Mouse (Mus musculus): ENCODE results near the gene Gm5155. TPM values are rescaled to one million over a fixed set of nuclear protein-coding genes. Genes with fewer than 3 reads are reported as not detected.
"Not testable (repeated sequence)": the region's sequence is repeated elsewhere in the genome, so short reads cannot be mapped to it uniquely, and the experiment has no call there.

Gm5155 gene
- not detected in 2 replicates for polyA plus RNA-seq (2015; fragmentation: Nextera tagmentation; extraction: Ambion mirVana)

- ATAC-seq (ENCODE audit: low read depth): no peak
- Histone ChIP-seq H3K9me3 (replicated peaks) (no peaks in the 10 kb centered on the region), H3K27ac (no peak within 1 kb of the TSS), H3K36me3 (no peaks in the 10 kb centered on the region), H3K4me1 (replicated peaks) (no peaks in the 10 kb centered on the region), H3K4me2 (no peak within 1 kb of the TSS), H3K9ac (no peak within 1 kb of the TSS), H3K27me3 (no peaks in the 10 kb centered on the region), H3K4me3 (replicated peaks) (no peak within 1 kb of the TSS)
- no peak for DNase-seq
- 52% methylated on average over 1 of the region's 1 CpGs for WGBS (ENCODE audit: insufficient replicate concordance)
These were observed at the start of gene Gm5155 for GRCm38 (mm10) chr7:17871467-17871866. Gene Gm5155 (plus strand): TSS chr7:17871767.

GRCm38 (mm10) chr7:17870776-17871175, 791 bp upstream of the Gm5155 start:
- ATAC-seq (ENCODE audit: low read depth) (no peak), DNase-seq (no peak)
- H3K27me3 ChIP-seq: no peaks in the 10 kb centered on the region
- H3K9me3 ChIP-seq (replicated peaks): no peaks in the 10 kb centered on the region
- no peaks in the 10 kb centered on the region for H3K36me3 ChIP-seq
- H3K9ac ChIP-seq: no peak overlapping the region
- no peak overlapping the region for H3K4me3 ChIP-seq (replicated peaks)
- 77% methylated on average over 1 of the region's 1 CpGs for WGBS (ENCODE audit: insufficient replicate concordance)
- no peak overlapping the region for H3K4me2 ChIP-seq
- no peaks in the 10 kb centered on the region for H3K4me1 ChIP-seq (replicated peaks)
- H3K27ac ChIP-seq: no peak overlapping the region

GRCm38 (mm10) chr7:17895341-17895740, 23.8 kb downstream of the Gm5155 start:
- H3K27me3 ChIP-seq; H3K4me1 ChIP-seq (replicated peaks); H3K4me3 ChIP-seq (replicated peaks); H3K4me2 ChIP-seq; H3K36me3 ChIP-seq; H3K27ac ChIP-seq; H3K9ac ChIP-seq; DNase-seq; H3K9me3 ChIP-seq (replicated peaks); ATAC-seq (ENCODE audit: low read depth): not testable (repeated sequence)
- 58% methylated on average over 1 of the region's 1 CpGs for WGBS (ENCODE audit: insufficient replicate concordance)

GRCm38 (mm10) chr7:17903146-17903915, 31.8 kb downstream of the Gm5155 start:
- H3K4me1 ChIP-seq (replicated peaks): no peaks in the 10 kb centered on the region
- H3K4me3 ChIP-seq (replicated peaks): no peak overlapping the region
- ATAC-seq (ENCODE audit: low read depth) (no peak), DNase-seq (no peak)
- no peak overlapping the region for H3K9ac ChIP-seq
- no peaks in the 10 kb centered on the region for H3K27me3 ChIP-seq
- no peak overlapping the region for H3K27ac ChIP-seq
- H3K36me3 ChIP-seq: no peaks in the 10 kb centered on the region
- WGBS (ENCODE audit: insufficient replicate concordance): 49% methylated on average over 6 of the region's 6 CpGs
- peaks cover 3% of the 10 kb centered on the region; the same call in 1 of the 2 replicates for H3K9me3 ChIP-seq (replicated peaks)
- H3K4me2 ChIP-seq: no peak overlapping the region

Other genes with a start within 250 kb of the Gm5155 start
- not detected in 2 replicates for gene Ceacam5, start 158.5 kb upstream of the Gm5155 start, polyA plus RNA-seq (2015; fragmentation: Nextera tagmentation; extraction: Ambion mirVana)
- not detected in 2 replicates for gene Ceacam14, start 59.1 kb upstream of the Gm5155 start, polyA plus RNA-seq (2015; fragmentation: Nextera tagmentation; extraction: Ambion mirVana)
- not detected in 2 replicates for gene Ceacam11, start 100.4 kb downstream of the Gm5155 start, polyA plus RNA-seq (2015; fragmentation: Nextera tagmentation; extraction: Ambion mirVana)
- gene Ceacam13, start 138.1 kb downstream of the Gm5155 start, polyA plus RNA-seq (2015; fragmentation: Nextera tagmentation; extraction: Ambion mirVana): not detected in 2 replicates
- gene Ceacam12, start 194.2 kb downstream of the Gm5155 start, polyA plus RNA-seq (2015; fragmentation: Nextera tagmentation; extraction: Ambion mirVana): not detected in 2 replicates